In the genomic region with DNA sequence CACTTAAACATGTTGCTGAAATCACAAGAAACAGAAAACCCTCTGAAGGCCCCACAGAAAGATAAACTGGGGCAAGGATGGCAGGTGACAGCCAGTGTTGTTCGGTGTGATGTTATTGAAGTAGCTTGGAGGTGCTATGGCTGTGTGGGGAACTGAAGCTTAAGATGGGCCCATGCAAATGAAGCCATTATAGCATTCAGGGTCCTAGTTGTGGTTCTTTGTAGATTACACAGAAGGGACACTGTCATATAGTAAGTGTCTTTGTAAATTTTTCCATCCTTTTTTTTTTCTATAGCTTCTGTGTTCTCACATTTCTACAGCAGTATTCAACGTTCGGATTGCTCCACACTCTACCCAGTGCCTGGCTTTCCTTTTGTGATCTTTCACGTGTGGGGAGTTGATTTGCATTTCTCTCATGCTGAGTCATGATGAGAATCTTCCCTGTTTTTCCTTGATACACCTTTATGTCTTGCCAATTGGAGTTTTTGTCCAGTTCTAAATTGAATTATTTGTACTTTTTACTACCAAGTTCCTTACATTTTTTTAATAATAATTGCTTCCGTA, we compare ENCODE assay signal across 27 mouse cellular contexts.
"Had no signal": no experiment of that assay in that cellular context is flagged by ENCODE, and none has a peak within 500 bp of the region (broad histone marks: within the 10 kb centered on the region; RNA-seq: fewer than 3 reads in every experiment).

No protein-coding gene starts in this region.

- H3K4me2 ChIP-seq: heart, embryonic 11.5 days; heart, embryonic 13.5 days; heart, embryonic 15.5 days; hindbrain, embryonic 12.5 days; hindbrain, embryonic 14.5 days; intestine, embryonic 15.5 days; limb, embryonic 13.5 days; limb, embryonic 15.5 days; liver, embryonic 12.5 days had no signal

- H3K4me1 ChIP-seq: heart, embryonic 13.5 days; heart, embryonic 15.5 days; hindbrain, embryonic 10.5 days; hindbrain, embryonic 12.5 days; intestine, embryonic 15.5 days; limb, embryonic 13.5 days; limb, embryonic 15.5 days; liver, embryonic 12.5 days had no signal

- DNase-seq: gastrocnemius, adult 2 months; gastrocnemius, postnatal 10 days; gastrocnemius, postnatal 25 days; heart, adult 18-20 months; heart, postnatal 14 days; heart, postnatal 4 days; kidney, adult 18-20 months; kidney, adult 8-10 months; kidney, postnatal 10 days; kidney, postnatal 25 days; left cerebral cortex, postnatal 4 days had no signal

- ATAC-seq: hindbrain, embryonic 16.5 days; inflammation-experienced regulatory T-cells, adult 6 months; intestine, embryonic 15.5 days; intestine, postnatal 0 days; liver, embryonic 12.5 days had no signal

- H3K9me3 ChIP-seq: heart, embryonic 15.5 days; hindbrain, embryonic 12.5 days; intestine, embryonic 15.5 days; limb, embryonic 15.5 days had no signal

- H3K36me3 ChIP-seq: heart, embryonic 13.5 days; heart, embryonic 15.5 days; hindbrain, embryonic 10.5 days; hindbrain, embryonic 12.5 days; intestine, embryonic 15.5 days; limb, embryonic 13.5 days; limb, embryonic 15.5 days; liver, embryonic 12.5 days had no signal

- H3K27me3 ChIP-seq: heart, embryonic 13.5 days; heart, embryonic 15.5 days; hindbrain, embryonic 12.5 days; intestine, embryonic 15.5 days; limb, embryonic 13.5 days; limb, embryonic 15.5 days; liver, embryonic 12.5 days had no signal

- H3K4me3 ChIP-seq: gastrocnemius, adult 2 months; heart, embryonic 13.5 days; heart, embryonic 15.5 days; hindbrain, embryonic 10.5 days; hindbrain, embryonic 12.5 days; intestine, embryonic 15.5 days; layer of hippocampus, adult 2 months; left cerebral cortex, adult 2 months; limb, embryonic 13.5 days; limb, embryonic 15.5 days; liver, embryonic 12.5 days had no signal

- H3K9ac ChIP-seq: heart, embryonic 13.5 days; heart, embryonic 15.5 days; hindbrain, embryonic 12.5 days; hindbrain, embryonic 14.5 days; intestine, embryonic 15.5 days; limb, embryonic 13.5 days; limb, embryonic 15.5 days; liver, embryonic 12.5 days; liver, embryonic 14.5 days had no signal

- H3K27ac ChIP-seq: gastrocnemius, adult 2 months; heart, embryonic 13.5 days; heart, embryonic 15.5 days; hindbrain, embryonic 10.5 days; hindbrain, embryonic 12.5 days; hindbrain, embryonic 14.5 days; intestine, embryonic 15.5 days; layer of hippocampus, adult 2 months; left cerebral cortex, adult 2 months; limb, embryonic 13.5 days; limb, embryonic 15.5 days; liver, embryonic 12.5 days; liver, embryonic 14.5 days had no signal
